ENCODE assay signal across 15 mouse cellular contexts in genomic region chr13:98812285-98812684, GRCm38 (mm10). TPM values are rescaled to one million over a fixed set of nuclear protein-coding genes. Genes with fewer than 3 reads are reported as not detected.
DNase-seq lines count a peak whose midpoint lies in the region; ATAC-seq and TF ChIP-seq lines count a peak whose summit lies in the region.
"Had no signal": no experiment of that assay in that cellular context is flagged by ENCODE, and none has a peak within 500 bp of the region (broad histone marks: within the 10 kb centered on the region; RNA-seq: fewer than 3 reads in every experiment).

No protein-coding gene starts in this region.

- WGBS in heart, embryonic 12.5 days, result 58% methylated on average over 4 of the region's 4 CpGs
- WGBS in lung, embryonic 16.5 days, result 64% methylated on average over 4 of the region's 4 CpGs

- H3K36me3 ChIP-seq in heart, embryonic 12.5 days, result no peaks in the 10 kb centered on the region
- H3K36me3 ChIP-seq in lung, embryonic 16.5 days (ENCODE audit: control insufficient read depth, insufficient read depth, low read length), result no peaks in the 10 kb centered on the region
- H3K36me3 ChIP-seq: embryonic facial prominence, embryonic 12.5 days; forebrain, embryonic 15.5 days had no signal

- H3K27ac ChIP-seq in heart, embryonic 12.5 days (ENCODE audit: poor library complexity, severe bottlenecking), result no peak overlapping the region
- H3K27ac ChIP-seq in lung, embryonic 16.5 days (ENCODE audit: low read length), result peak overlapping the region; percentile 36; the same call in 1 of the 2 replicates
- H3K27ac ChIP-seq in bone marrow macrophage, adult 2 months (ENCODE audit: insufficient read depth, low read depth, low read length), result peak overlapping the region; percentile 3
- H3K27ac ChIP-seq: embryonic facial prominence, embryonic 12.5 days; forebrain, embryonic 15.5 days; midbrain, embryonic 13.5 days had no signal

- H3K4me1 ChIP-seq in heart, embryonic 12.5 days (replicated peaks), result peaks cover 21% of the 10 kb centered on the region
- H3K4me1 ChIP-seq in lung, embryonic 16.5 days (replicated peaks; ENCODE audit: control insufficient read depth, insufficient read depth, low read length), result peaks cover 17% of the 10 kb centered on the region
- peaks cover 24% of the 10 kb centered on the region for H3K4me1 ChIP-seq in bone marrow macrophage, adult 2 months (ENCODE audit: control insufficient read depth, insufficient read depth, low read length)

- H3K27me3 ChIP-seq in heart, embryonic 12.5 days (replicated peaks), result no peaks in the 10 kb centered on the region
- H3K27me3 ChIP-seq in lung, embryonic 16.5 days (ENCODE audit: control insufficient read depth, insufficient read depth, low read depth, low read length), result no peaks in the 10 kb centered on the region
- H3K27me3 ChIP-seq: embryonic facial prominence, embryonic 12.5 days; forebrain, embryonic 15.5 days; midbrain, embryonic 13.5 days had no signal

- no peak for ATAC-seq in heart, embryonic 12.5 days (ENCODE audit: insufficient number of reproducible peaks, low FRiP score)
- ATAC-seq in lung, embryonic 16.5 days (ENCODE audit: low read depth), result no peak
- ATAC-seq in monocyte, adult 5-6 weeks (replicated peaks; ENCODE audit: insufficient number of reproducible peaks, low FRiP score, low TSS enrichment, poor library complexity, severe bottlenecking), result 0 out of 2 replicates have a peak, but pooled peaks have one; percentile 29
- ATAC-seq: forebrain, embryonic 15.5 days; midbrain, embryonic 13.5 days had no signal

- no peak for DNase-seq in heart, adult 9 months (ENCODE audit: low spot score in 2 of 2)
- no peak for DNase-seq in lung, postnatal 4 days
- DNase-seq in adrenal gland, postnatal 10 days, result no peak
- DNase-seq: adrenal gland, postnatal 14 days; cerebellum, adult 2 months; gastrocnemius, postnatal 36 days; kidney, postnatal 4 days; thymus, postnatal 25 days had no signal

- no peak for TF ChIP-seq POLR2A in bone marrow macrophage, adult 2 months (IDR thresholded peaks at IDR 0.05; ENCODE audit: borderline replicate concordance, low read depth, low read length)

- H3K4me3 ChIP-seq in heart, embryonic 12.5 days, result no peak overlapping the region
- H3K4me3 ChIP-seq in lung, embryonic 16.5 days (ENCODE audit: low read length), result 0 out of 2 replicates have a peak overlapping the region, but pooled peaks have one; percentile 3
- H3K4me3 ChIP-seq in bone marrow macrophage, adult 2 months (ENCODE audit: insufficient read depth, low read length), result no peak overlapping the region
- H3K4me3 ChIP-seq: embryonic facial prominence, embryonic 12.5 days; forebrain, embryonic 15.5 days; midbrain, embryonic 13.5 days had no signal

- H3K9ac ChIP-seq in heart, embryonic 12.5 days, result no peak overlapping the region
- peak overlapping the region; percentile 41 for H3K9ac ChIP-seq in lung, embryonic 16.5 days (ENCODE audit: low read length)
- H3K9ac ChIP-seq: embryonic facial prominence, embryonic 12.5 days; forebrain, embryonic 15.5 days; midbrain, embryonic 13.5 days had no signal

- H3K9me3 ChIP-seq in heart, embryonic 12.5 days (replicated peaks), result no peaks in the 10 kb centered on the region
- no peaks in the 10 kb centered on the region for H3K9me3 ChIP-seq in lung, embryonic 16.5 days (ENCODE audit: control insufficient read depth, low read length)
- H3K9me3 ChIP-seq: embryonic facial prominence, embryonic 12.5 days; forebrain, embryonic 15.5 days; midbrain, embryonic 13.5 days had no signal

- TF ChIP-seq CTCF in bone marrow macrophage, adult 2 months (IDR thresholded peaks at IDR 0.05; ENCODE audit: low read depth, low read length), result no peak

- peak overlapping the region; percentile 31 for H3K4me2 ChIP-seq in heart, embryonic 12.5 days
- no peak overlapping the region for H3K4me2 ChIP-seq in lung, embryonic 16.5 days (ENCODE audit: low read depth, low read length)
- H3K4me2 ChIP-seq: embryonic facial prominence, embryonic 12.5 days; forebrain, embryonic 15.5 days; midbrain, embryonic 13.5 days had no signal

RNA-seq across cellular contexts. Expression of gene Fcho2, which starts 3.0 kb away (rescaled TPM):
- 35.2 and 41.9 TPM in 2 replicates for polyA plus RNA-seq in heart, embryonic 12.5 days (2016; fragmentation: Nextera tagmentation; extraction: Ambion mirVana)
- 43.2 and 44.9 TPM in 2 replicates for polyA plus RNA-seq in lung, embryonic 16.5 days (2015; fragmentation: Nextera tagmentation; extraction: Ambion mirVana)
- 147 and 157 TPM in 2 replicates for polyA plus RNA-seq in bone marrow macrophage, adult 2 months (2012; ENCODE audit: insufficient read depth, insufficient read length, missing spikeins)
- total RNA-seq in monocyte, adult 5-6 weeks (2017), result 92.8 to 137 TPM (median 105 TPM) in 3 replicates
- 10 to 100 TPM; 40.6 to 50.8 TPM for total RNA-seq in adrenal gland, postnatal 10 days (2021)
